Mouse (Mus musculus) mesoderm, embryonic 11.5 days (tissue): Measurements from ENCODE around the gene Fcho1.
A peak's percentile ranks its signal among the peaks of the same experiment; 100 is the strongest.
"Not testable (repeated sequence)": the region's sequence is repeated elsewhere in the genome, so short reads cannot be mapped to it uniquely, and the experiment has no call there.

Experiments used
- DNase-seq: peaks from one replicate; pipeline ENCODE4 v3.0.0-alpha.2; 2012; ENCODE audit warnings: low read depth, low spot score

Gene Fcho1

DNA sequence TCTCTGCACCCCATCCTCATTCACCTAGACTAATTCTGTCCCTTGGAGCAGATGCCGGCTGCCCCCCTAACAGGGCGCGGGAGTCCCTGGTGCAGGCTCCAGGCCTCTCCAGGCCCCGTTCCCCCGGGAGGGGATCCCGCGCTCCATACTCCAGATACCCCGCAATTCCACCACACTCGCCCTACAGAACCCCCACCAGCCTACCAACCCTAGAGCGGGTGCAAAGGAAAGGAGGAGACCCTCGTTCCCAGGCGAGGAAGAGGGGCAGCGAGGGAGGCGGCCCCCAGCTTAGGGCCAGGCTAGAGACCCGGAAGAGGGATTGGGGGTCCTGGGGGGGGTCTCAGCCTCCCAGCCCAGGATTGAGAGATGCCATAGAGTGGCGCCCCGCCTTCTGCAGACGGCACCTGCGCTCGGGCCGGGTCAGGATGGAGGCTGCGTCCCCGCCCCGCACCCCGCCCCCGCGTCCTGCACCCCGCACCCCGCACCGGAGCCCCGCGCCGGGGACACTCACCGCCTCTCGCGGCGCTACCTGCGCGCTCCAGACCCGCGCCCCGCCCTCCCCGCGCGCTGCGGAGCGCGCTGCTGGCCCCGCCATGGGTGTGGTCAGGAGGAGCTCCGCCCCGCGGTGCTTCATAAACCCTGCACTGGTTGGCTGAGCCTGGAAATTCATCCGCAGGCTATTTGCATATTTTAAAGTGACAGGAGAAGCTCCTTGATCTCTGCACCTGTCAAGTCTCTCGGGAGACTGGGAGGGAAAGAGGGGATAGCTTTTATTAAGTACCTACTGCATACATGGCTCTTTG is at the start of gene Fcho1:
Gene Fcho1 (minus strand): TSS at position 595 of the 803 bp plus-strand sequence.
- peak; percentile 86 for DNase-seq

DNA sequence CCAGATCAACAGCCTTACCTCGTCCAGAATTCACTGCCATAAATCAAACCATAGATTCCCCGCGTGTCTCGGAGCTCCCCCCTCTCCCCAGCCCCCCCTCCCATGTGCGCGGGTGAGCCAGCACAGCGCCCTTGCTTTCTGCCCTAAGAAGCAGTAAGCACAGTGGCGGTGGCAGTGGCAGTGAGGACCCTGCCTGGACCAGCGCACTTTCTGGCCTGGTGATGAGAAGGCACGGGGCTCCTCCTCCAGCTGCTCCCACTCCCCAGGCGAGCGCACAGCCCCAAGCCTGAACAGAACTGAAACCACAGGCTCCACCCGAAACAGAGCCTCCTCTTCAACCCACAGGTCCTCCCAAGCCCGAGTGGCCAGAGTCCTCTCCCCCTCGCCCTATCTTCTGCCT is 45.8 kb upstream of the Fcho1 start:
- DNase-seq = no peak

DNA sequence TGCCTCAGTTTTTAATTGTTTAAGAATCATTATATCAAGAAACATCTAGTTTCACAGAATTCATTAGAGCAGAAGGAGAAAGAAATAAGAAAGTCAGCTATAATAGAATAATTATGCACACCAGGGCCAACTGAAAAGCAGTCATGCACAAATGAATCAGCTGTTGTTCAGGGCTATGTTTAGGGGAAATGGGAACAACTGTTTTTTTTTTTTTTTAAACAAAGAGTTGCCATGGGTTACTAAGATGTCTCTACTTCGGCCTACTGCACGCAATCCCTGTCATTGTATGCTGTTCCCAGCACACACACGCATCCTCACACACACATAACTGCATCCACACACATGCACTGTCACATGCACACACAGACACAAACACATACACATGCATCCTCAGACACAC is 33.3 kb upstream of the Fcho1 start:
- DNase-seq = no peak

DNA sequence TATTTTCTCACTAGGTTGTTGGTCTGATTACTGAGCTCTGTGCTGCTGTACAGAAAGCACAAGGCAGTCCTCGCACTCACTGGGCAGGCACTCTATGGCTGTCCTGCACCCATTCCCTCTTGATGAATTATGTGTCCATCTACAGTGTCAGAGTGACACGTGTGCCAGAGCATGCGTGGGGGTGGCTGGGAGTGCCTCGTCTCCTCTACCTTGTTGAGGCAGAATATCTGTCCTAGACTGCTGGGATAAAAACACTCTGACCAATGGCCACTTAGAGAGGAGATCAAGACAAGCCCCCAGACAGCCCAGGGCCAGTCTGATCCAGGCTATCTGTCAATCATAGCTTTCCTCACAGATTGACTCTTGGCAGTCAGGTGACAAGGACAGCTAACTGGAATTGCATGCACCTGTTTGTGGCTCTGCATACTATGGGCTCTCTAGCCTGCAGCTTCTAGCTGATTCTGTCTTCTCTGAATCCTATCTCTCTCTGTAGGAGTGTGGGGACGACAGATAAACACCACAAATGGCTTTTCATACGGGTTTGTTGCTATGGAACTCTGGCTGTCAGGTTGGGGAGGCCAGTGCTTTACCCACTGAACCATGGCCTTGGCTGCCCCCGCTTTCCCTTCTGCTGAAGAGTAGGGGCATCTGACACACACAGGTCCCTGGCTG is 27.5 kb upstream of the Fcho1 start:
- not testable (repeated sequence) for DNase-seq

DNA sequence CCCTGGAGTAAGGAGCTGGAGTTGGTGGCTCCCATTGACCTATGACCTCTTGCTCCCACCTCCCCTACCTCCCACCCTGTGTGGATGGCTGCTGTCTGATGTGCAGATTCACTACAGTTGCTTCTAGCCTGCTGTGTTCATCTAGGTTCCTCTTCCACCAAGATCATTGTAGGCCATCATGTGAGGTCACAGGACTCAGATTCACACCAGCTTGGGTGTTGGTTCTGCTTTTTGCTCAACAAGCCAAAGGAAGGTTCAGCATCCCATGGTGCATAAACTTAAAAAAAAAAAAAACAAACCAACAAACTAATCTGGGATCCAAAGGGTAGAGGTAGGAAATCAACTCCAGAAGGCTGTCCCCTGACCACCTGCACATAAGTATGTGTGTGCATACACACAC is 26.7 kb upstream of the Fcho1 start:
- not testable (repeated sequence) for DNase-seq

DNA sequence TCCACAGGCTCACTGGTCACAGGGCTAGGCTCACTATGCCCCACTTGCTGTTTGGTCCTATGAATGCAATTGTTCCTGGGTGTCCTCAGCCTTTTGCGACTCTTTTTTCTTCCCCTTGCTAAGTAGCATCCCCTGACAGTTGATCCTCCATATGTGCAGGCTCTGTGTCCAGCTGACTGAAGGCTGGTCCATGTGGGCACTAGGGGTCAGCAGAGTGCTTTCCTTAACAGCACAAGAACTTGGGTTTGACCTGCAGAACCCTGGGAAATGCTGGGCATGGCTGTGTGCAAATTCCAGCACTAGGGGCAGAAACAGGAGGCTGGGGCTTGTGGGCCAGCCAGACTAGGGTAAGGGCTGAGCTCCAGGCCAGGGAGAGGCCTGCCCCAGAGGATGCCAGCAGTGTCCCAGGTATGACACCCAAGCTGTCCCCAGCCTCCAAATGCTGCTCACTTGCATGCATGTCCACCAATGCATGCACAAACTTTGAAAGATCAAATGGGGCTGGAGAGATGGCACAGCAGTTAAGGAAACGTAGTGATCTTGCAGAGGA is 25.9 kb upstream of the Fcho1 start:
- peak; percentile 54 for DNase-seq

DNA sequence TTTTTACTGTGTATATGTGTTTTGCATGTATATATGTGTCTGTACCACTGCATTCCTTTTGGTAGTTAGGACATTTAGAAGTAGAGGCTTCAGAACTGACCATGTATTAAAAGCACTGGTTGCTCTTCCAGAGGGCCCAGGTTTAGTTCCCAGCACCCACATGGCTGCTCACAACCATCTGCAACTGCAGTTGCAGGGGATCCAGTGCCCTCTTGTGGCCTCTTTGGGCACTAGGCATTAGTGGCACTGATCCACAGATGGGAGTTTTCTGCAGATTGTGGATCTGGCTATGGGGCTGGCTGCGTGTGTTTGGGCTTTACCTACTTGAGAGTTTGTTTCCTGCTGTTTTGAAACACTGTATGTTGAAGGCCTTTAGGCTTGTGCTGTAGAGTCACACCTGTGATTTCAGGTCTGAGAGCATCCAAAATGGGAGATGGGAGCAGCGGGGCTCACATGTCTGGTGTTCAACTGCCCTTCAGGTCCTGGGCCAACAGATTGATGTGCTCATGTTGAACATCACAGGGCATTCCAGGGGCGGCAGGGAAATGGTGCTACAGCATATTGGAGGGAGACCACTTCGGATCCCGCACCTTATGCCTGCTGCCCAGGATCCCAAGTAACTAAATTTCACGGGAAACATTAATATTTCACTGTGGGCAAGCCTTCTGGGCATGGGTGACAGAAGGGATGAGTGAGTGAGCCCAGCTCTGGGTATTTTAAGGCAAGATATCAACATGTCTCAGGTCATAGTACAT is 24.0 kb upstream of the Fcho1 start:
- not testable (repeated sequence) for DNase-seq

DNA sequence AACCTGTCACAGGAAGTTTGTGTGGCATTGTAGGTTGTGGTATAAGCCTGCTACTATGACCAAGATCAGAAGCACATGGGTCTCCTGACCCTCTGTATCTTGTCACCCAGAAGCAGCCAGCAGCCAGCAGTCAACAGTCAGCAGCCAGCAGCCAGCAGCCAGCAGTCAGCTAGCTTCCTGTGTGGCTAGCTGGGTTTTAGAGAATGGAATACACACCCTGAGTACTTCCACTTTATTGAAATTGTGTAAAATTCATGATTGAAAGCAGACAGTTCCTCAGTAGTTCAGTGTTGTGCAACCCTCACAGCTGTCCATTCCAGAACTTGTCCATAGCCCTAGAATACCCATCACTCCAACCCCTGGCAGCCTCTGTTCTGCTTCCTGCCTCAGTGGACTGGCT is 21.6 kb upstream of the Fcho1 start:
- not testable (repeated sequence) for DNase-seq

DNA sequence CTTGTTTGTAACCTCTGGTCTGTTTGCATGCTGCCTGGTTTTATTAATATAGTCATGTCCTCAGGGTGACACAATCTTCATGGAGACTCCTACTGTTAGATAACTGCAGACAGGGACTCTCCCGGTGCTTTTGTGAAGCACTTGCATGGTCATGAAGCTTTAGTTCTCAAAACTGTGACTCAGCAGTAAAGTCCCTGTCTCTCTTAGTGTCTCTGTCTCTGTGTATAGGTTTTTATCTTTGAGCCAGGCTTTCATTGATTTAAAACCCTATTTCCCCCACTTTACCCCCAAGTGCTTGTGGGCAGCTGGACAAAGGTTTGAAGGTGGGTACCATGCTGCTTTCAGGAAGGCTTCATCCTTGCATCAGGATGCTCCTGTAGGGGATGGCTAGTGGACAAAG is 19.8 kb upstream of the Fcho1 start:
- no peak for DNase-seq

DNA sequence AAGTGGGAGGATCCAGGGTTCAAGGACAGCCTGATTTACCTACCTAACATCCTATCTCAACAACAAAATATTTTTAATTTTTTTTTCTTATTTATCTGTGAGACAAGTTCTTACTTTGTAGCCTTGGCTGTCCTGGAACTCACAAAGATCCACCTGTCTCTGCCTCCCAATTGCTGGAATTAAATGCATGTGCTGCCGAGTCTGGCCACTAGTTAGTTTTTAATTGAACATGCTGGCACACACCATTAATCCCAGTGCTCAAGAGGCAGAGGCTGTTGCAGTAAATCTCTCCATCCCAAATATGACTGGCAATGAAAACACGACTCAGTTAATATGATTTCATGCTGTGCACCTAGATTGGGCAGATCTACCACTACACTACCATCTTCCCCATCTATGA is 17.3 kb upstream of the Fcho1 start:
- DNase-seq = no peak

DNA sequence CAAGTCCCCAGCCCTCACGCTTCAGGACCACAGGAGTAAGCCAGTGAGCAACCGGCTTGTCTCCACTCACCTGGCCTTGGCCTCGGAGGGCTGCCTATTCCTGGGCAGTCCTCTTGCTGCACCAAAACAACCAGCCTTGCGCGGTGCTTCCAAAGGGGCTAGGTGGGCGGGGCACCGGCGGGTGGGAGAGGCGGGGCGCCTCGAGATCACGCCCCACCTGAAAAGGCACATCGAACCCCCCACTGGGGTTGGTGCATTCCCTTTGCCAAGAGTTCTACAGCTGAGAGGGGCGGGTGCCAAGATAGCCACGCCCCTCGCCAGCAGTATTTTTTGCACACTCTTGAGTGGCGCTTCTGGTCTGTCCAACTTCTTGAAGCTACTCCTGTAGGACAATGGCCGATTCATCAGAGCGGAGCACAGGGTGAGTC is 16.2 kb upstream of the Fcho1 start:
- DNase-seq = peak; percentile 49

DNA sequence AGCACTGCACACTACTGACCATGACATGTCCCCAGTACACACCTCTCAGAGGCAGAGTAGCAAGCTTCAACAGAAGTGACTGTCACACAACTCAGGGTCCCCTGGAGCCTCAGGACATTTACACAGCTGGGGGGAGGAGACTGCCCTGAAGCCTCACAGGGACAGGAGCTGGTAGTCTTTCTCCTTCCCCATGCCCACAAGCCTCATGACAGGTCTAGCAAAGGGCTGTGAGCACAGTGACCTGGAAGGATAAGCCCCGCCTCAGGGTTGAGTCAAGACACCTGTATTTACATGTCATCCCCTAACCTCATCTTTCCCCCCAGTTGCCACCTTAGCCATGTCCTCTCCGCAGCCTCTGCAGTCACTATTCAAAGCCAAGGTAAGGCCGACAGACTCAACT is 15.7 kb upstream of the Fcho1 start:
- no peak for DNase-seq

DNA sequence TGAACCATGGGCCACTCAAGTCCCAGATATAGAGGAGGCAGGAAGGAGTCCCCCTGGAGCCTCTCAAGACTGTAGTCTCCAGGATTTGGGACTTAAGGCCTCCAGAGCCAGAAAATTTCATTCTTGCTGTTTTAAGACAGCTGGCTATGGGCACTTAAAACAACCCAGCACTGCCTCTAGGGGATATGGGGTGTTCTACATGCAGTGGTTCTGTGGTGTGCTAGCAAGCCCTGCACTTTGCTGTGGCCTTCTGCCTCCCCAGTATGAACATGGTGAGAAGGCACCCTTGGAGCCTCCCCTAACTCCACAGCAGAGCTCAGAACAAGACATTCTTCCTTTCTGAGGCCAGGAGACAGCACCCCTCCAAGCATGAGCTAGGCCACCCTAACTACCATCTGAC is 12.8 kb upstream of the Fcho1 start:
- DNase-seq = not testable (repeated sequence)

DNA sequence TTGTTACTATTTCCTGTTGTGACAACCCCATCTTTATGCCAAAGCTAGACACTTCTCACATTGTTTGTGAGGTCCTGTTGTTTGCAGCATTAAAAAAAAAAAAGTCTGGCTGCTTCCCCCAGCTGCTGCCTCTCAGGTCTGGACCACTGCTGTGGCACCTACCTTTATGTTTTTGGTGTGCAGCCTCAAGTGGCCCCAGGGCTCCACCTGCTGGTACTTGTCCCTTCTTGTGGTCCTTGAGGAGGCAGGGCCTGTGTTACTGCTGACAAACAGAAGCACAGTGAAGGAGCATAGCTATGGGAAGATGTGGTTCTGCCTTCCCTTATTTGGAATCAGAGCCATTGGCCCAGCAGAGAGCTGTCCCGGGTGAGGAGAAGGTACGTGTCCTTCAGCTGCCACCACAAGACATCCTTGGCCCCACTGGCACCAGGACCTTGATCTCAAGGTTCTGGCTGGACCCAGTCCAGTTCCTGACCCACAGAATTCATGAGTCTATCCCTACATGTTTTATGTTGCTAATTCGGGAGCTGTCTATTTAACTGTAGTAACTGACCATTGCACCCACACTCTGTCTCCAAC is 6.2 kb upstream of the Fcho1 start:
- no peak for DNase-seq

DNA sequence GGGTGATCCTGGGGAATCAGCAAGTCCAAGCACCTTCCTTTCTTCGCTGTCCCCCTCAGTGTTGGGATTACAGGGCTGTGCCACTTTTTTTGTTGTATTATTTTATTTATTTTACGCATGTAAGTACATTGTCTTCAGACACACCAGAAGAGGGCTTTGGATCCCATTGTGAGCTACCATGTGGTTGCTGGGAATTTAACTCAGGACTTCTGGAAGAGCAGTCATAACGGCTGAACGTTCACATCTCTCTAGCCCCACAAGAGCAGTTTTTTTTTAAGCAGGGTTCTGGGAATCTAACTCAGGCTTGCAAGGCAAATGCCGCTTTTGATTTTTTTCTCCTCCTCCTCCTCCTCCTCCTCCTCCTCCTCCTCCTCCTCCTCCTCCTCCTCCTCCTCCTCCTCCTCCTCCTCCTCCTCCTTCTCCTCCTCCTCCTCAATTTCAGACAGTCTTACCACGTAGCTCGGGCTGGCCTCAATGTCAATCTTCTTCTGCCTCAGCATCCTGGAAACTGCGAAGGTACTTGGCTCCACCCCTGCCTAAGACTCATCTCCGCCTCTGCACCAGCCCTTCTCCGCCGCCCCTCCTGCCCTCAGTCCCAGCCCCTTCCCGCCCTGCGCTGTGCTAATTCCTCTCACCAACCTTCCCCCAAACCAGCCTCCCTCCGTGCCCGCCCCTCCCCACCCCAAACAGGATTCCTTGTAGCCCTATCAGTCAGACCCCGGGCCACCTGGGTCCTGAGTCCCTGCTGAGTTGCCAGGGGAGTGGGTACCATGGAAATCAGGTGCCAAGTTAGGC is 3.5 kb upstream of the Fcho1 start:
- no peak for DNase-seq

DNA sequence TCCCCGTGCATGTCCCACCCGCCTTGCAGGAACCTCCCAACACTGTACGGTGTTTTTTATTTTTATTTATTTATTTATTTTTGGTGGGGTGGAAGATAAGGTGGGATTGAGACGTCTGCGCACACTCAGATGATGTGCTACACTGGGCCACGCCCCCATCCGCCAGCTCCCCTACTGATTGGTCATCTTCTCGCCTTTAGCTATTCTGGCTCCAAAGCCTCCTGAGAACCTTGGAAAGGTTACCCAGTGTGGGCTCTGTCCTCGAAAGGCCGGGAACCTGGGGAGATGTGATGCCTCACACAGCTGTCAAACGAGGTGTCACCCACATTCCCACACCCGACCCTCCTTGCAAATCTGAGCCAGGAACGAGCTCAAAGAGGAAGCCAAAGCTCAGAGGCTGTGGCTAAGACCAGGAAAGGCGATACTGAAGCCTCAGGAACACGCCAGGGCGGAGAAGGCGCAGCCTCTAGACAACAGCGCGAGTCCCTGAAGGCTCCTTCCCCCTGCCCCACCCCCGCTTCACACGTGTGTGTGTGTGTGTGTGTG is 2.8 kb upstream of the Fcho1 start:
- DNase-seq = peak; percentile 45

DNA sequence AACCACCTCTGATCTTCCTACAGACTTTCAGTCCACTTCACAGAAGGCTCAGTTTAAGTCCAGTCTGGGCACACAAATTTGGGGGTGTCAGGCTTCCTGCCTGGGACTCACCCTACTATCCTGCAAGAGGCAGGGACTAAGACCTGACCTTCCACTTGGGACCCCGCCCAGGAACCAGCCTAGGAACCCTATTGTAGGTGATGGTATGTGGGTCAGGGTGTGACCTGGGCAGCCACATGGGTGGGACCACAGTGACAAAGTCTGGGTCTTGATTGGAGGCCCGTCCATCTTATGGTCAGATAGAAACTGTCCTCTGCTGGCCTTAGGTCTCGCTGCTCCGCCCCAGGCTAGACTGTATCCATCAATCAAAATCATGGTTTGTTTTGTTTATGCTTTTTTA is 1.1 kb downstream of the Fcho1 start:
- no peak for DNase-seq

DNA sequence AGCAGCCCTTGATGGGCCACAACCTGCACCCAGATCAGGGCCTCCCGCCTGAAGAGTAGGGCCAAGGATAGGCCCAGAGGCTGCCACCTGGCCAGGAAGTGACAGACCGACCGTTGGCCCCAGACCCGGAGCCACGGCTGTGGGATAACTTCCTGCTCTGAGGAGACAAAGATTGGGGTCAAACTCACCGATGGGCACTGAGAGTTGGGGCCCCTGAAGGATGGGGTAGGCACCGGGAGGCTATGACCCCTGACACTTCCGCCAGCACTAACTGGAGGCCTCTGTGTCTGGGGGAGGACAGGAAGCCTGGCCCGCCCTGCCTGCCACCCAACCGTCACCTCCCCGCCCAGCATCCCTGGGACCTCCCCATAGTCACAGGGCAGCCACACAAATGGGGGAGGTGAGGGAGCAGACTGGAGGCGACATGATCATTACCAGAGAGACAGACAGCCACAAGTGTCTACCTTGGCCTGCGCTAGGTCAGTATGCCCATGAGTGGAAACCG is 2.4 kb downstream of the Fcho1 start:
- DNase-seq = no peak

DNA sequence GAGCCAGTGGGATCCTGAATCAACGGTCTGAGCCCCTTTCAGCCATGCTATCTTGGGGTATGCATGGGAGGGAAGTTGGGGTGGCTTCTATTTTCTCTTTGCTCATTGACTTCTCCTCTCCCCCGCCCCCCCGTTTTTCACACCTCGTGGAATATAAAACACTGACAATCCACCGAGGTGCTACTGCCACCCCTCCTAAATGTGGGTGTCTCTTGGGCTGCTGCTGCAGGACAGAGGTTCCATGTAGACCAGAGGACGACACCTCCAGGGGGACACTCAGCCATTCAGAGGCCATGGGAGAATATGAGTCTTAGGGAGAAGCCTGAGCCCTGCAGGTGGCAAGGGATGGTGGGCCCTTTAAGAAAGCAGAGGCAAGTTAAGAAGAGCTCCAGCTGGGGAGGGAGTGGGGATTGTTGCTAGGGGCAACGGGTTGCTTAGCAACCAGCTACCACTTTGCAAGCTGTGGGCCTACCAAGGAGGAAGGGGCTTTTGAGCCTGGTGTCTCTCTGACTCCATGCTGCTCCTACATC is 5.5 kb downstream of the Fcho1 start:
- DNase-seq = peak; percentile 89

DNA sequence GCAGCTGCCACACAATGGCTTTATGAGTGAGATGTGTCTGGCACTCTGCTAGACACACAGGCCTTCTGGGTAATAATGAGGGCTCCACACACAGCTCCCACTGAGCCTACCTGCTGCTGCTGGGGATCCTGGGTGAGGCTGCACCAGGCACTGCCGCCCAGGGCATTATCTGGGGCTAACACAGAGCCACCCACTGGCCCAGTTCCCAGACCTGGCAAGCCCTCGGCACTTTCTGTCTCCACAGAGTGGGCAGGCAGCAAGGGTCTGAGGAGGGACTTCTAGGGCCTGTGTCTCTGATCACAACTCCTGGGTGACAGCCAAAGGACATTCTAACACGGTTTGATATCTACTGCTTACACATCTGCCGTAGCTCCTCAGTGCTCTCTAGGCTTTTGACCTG is 6.3 kb downstream of the Fcho1 start:
- DNase-seq = no peak
